In genomic region chr11:83239811-83240210, GRCm38 (mm10) we compare ENCODE assay signal across 20 mouse cellular contexts. TPM values are rescaled to one million over a fixed set of nuclear protein-coding genes. Genes with fewer than 3 reads are reported as not detected.
"Had no signal": no experiment of that assay in that cellular context is flagged by ENCODE, and none has a peak within 500 bp of the region (broad histone marks: within the 10 kb centered on the region; RNA-seq: fewer than 3 reads in every experiment).

No protein-coding gene starts in this region.

- H3K9me3 ChIP-seq: limb, embryonic 12.5 days; liver, embryonic 13.5 days; lung, embryonic 15.5 days; megakaryocyte, embryonic 14.5 days; midbrain, embryonic 12.5 days had no signal

- H3K9ac ChIP-seq: limb, embryonic 12.5 days; liver, embryonic 13.5 days; liver, postnatal 0 days; lung, embryonic 15.5 days; midbrain, embryonic 12.5 days had no signal

- DNase-seq: kidney, adult 9 months; kidney, postnatal 36 days; layer of hippocampus, adult 9-11 months; layer of hippocampus, postnatal 36 days; liver; liver, embryonic 13.5 days; liver, postnatal 0 days; lung, postnatal 14 days; thymus, adult 18-20 months; thymus, postnatal 25 days had no signal

- H3K4me3 ChIP-seq: limb, embryonic 12.5 days; liver, embryonic 13.5 days; lung, embryonic 15.5 days; megakaryocyte, embryonic 14.5 days; midbrain, embryonic 12.5 days had no signal

- H3K4me1 ChIP-seq: limb, embryonic 12.5 days; lung, embryonic 15.5 days; midbrain, embryonic 12.5 days had no signal

- H3K36me3 ChIP-seq: limb, embryonic 12.5 days; lung, embryonic 15.5 days; midbrain, embryonic 12.5 days had no signal

- ATAC-seq: liver, postnatal 0 days had no signal

- H3K4me2 ChIP-seq: limb, embryonic 12.5 days; liver, embryonic 13.5 days; lung, embryonic 15.5 days; midbrain, embryonic 12.5 days had no signal

- H3K27me3 ChIP-seq: limb, embryonic 12.5 days; liver, embryonic 13.5 days; lung, embryonic 15.5 days; megakaryocyte, embryonic 14.5 days; midbrain, embryonic 12.5 days had no signal

- H3K27ac ChIP-seq: kidney, postnatal 0 days; limb, embryonic 12.5 days; liver, embryonic 13.5 days; lung, embryonic 15.5 days; macrophage; midbrain, embryonic 12.5 days had no signal

RNA-seq across cellular contexts. Expression of gene Slfn14, which starts 46.7 kb away (rescaled TPM):
- total RNA-seq: layer of hippocampus, adult 18-20 months; layer of hippocampus, postnatal 36 days; left cerebral cortex, adult 8-10 months; left cerebral cortex, postnatal 36 days; midbrain, postnatal 0 days had no signal
- polyA plus RNA-seq: macrophage; midbrain, postnatal 0 days had no signal
